Mouse (Mus musculus): ENCODE measurements around the gene Xpr1. TPM values are rescaled to one million over a fixed set of nuclear protein-coding genes. Genes with fewer than 3 reads are reported as not detected.
A peak's percentile ranks its signal among the peaks of the same experiment; 100 is the strongest.

Xpr1 gene
- total and polyA plus RNA-seq, 2 experiments from 2014 or later, result 5.0 to 35.8 TPM

GRCm38 (mm10) chr1:155239169-155239568 is 178.0 kb downstream of the Xpr1 start:
- no peak for TF ChIP-seq EP300 (IDR thresholded peaks at IDR 0.05; ENCODE audit: low read depth)
- TF ChIP-seq CTCF (IDR thresholded peaks at IDR 0.05; ENCODE audit: low read depth), result no peak
- peaks cover 56% of the 10 kb centered on the region for H3K4me1 ChIP-seq (ENCODE audit: control insufficient read depth, insufficient read depth)
- H3K9me3 ChIP-seq (replicated peaks; ENCODE audit: control insufficient read depth, low read length), result no peaks in the 10 kb centered on the region
- H3K4me3 ChIP-seq (ENCODE audit: low read depth, low read length), result no peak overlapping the region
- H3K36me3 ChIP-seq (replicated peaks; ENCODE audit: control insufficient read depth, insufficient read depth, low read length), result peaks cover 30% of the 10 kb centered on the region
- no peak overlapping the region for H3K4me2 ChIP-seq (ENCODE audit: low read depth, low read length)
- no peak overlapping the region for H3K9ac ChIP-seq (replicated peaks; ENCODE audit: low read depth, low read length)
- DNase-seq (ENCODE audit: low spot score) (no peak), ATAC-seq (ENCODE audit: insufficient read depth, low read depth) (no peak)
- 75% methylated on average over 4 of the region's 4 CpGs for WGBS
- H3K27ac ChIP-seq (ENCODE audit: low read depth), result no peak overlapping the region
- no peaks in the 10 kb centered on the region for H3K27me3 ChIP-seq (ENCODE audit: control insufficient read depth, insufficient read depth, low read length)

DNA sequence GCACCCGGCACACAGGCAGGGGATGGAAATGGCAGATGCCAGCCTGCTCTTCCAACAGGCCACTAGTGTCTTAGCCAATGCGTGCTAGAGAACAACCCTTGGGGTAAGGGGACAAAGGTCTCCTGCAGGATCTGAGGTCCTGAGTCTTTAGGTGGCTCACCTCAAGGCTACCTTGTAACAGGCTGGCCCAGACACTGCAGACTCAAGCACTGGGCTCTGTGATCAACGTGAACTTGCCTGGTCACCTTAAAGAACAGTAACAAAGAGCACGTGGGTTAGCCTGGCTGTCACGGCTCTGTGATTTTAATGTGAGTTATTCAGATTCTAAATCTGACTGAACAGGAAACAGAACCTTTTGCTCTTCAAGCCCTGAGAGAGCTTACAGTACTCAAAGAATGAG is 179.1 kb downstream of the Xpr1 start:
- DNase-seq (ENCODE audit: low spot score) (no peak), ATAC-seq (ENCODE audit: insufficient read depth, low read depth) (no peak)
- Histone ChIP-seq H3K36me3 (replicated peaks; ENCODE audit: control insufficient read depth, insufficient read depth, low read length) (peaks cover 30% of the 10 kb centered on the region), H3K4me3 (ENCODE audit: low read depth, low read length) (no peak overlapping the region), H3K9ac (replicated peaks; ENCODE audit: low read depth, low read length) (no peak overlapping the region), H3K4me2 (ENCODE audit: low read depth, low read length) (no peak overlapping the region), H3K27me3 (ENCODE audit: control insufficient read depth, insufficient read depth, low read length) (no peaks in the 10 kb centered on the region), H3K9me3 (replicated peaks; ENCODE audit: control insufficient read depth, low read length) (no peaks in the 10 kb centered on the region), H3K27ac (ENCODE audit: low read depth) (peak overlapping the region; percentile 94), H3K4me1 (ENCODE audit: control insufficient read depth, insufficient read depth) (peaks cover 66% of the 10 kb centered on the region)
- WGBS, result 90% methylated on average over 5 of the region's 5 CpGs
- TF ChIP-seq EP300 (IDR thresholded peaks at IDR 0.05; ENCODE audit: low read depth), result no peak
- TF ChIP-seq CTCF (IDR thresholded peaks at IDR 0.05; ENCODE audit: low read depth), result no peak

DNA sequence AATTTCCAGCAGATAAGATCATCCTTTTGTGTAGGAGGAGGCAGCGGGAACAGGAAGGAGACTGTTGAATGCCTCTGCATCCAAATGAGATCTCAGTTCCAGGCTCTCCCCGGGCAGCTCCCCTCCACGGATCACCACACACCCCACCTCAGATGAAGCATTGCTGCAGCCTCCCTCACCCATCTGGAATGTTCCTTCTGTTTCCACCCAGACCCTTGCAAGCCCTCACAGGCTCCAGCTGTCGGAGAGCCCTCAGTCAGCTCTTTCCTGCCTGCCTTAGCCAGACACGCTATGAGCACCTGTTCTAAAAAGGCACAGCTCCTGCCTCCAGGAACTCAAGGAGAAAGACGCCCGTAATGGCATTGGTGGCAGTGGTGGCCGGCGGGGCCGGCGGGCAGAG is 179.8 kb downstream of the Xpr1 start:
- H3K27ac ChIP-seq (ENCODE audit: low read depth), result peak overlapping the region; percentile 94
- no peak overlapping the region for H3K4me3 ChIP-seq (ENCODE audit: low read depth, low read length)
- H3K4me1 ChIP-seq (ENCODE audit: control insufficient read depth, insufficient read depth), result peaks cover 74% of the 10 kb centered on the region
- 50% methylated on average over 11 of the region's 11 CpGs for WGBS
- no peaks in the 10 kb centered on the region for H3K9me3 ChIP-seq (replicated peaks; ENCODE audit: control insufficient read depth, low read length)
- no peak for TF ChIP-seq EP300 (IDR thresholded peaks at IDR 0.05; ENCODE audit: low read depth)
- TF ChIP-seq CTCF (IDR thresholded peaks at IDR 0.05; ENCODE audit: low read depth), result no peak
- DNase-seq (ENCODE audit: low spot score), result no peak
- no peaks in the 10 kb centered on the region for H3K27me3 ChIP-seq (ENCODE audit: control insufficient read depth, insufficient read depth, low read length)
- H3K4me2 ChIP-seq (ENCODE audit: low read depth, low read length), result no peak overlapping the region
- ATAC-seq (ENCODE audit: insufficient read depth, low read depth), result no peak
- H3K36me3 ChIP-seq (replicated peaks; ENCODE audit: control insufficient read depth, insufficient read depth, low read length), result peaks cover 30% of the 10 kb centered on the region
- H3K9ac ChIP-seq (replicated peaks; ENCODE audit: low read depth, low read length), result no peak overlapping the region

GRCm38 (mm10) chr1:155236306-155237024 is 180.8 kb downstream of the Xpr1 start:
- TF ChIP-seq EP300 (IDR thresholded peaks at IDR 0.05; ENCODE audit: low read depth), result no peak
- TF ChIP-seq CTCF (IDR thresholded peaks at IDR 0.05; ENCODE audit: low read depth), result no peak
- DNase-seq (ENCODE audit: low spot score) (peak; percentile 75), ATAC-seq (ENCODE audit: insufficient read depth, low read depth) (peak; percentile 22)
- H3K9ac ChIP-seq (replicated peaks; ENCODE audit: low read depth, low read length), result peak overlapping the region; percentile 15; the same call in 1 of the 2 replicates
- H3K4me3 ChIP-seq (ENCODE audit: low read depth, low read length), result no peak overlapping the region
- no peak overlapping the region for H3K4me2 ChIP-seq (ENCODE audit: low read depth, low read length)
- peak overlapping the region; percentile 94 for H3K27ac ChIP-seq (ENCODE audit: low read depth)
- no peaks in the 10 kb centered on the region for H3K9me3 ChIP-seq (replicated peaks; ENCODE audit: control insufficient read depth, low read length)
- no peaks in the 10 kb centered on the region for H3K27me3 ChIP-seq (ENCODE audit: control insufficient read depth, insufficient read depth, low read length)
- peaks cover 26% of the 10 kb centered on the region for H3K36me3 ChIP-seq (replicated peaks; ENCODE audit: control insufficient read depth, insufficient read depth, low read length)
- WGBS, result 41% methylated on average over 13 of the region's 13 CpGs
- H3K4me1 ChIP-seq (ENCODE audit: control insufficient read depth, insufficient read depth), result peaks cover 71% of the 10 kb centered on the region

DNA sequence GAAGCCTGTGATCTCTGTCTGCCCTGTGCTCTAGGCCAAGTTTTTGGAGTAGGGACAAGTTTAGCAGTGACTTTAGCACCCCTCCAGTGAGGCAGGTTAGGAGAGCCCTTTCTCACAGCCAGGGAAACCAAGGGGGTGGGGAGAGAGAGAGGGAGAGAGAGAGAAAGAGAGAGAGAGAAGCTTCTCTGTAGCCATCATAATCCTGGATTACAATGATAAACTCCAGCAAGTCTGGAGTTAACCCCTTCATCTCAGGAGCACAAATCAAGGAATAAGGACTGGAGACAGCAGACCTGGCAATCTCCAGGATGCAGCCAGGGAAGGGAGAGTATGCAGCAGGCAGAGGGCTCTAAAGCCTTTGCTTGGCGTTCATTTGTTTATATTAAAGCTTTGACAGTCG is 181.6 kb downstream of the Xpr1 start:
- TF ChIP-seq EP300 (IDR thresholded peaks at IDR 0.05; ENCODE audit: low read depth) (no peak), CTCF (IDR thresholded peaks at IDR 0.05; ENCODE audit: low read depth) (no peak)
- no peak overlapping the region for H3K4me3 ChIP-seq (ENCODE audit: low read depth, low read length)
- H3K27me3 ChIP-seq (ENCODE audit: control insufficient read depth, insufficient read depth, low read length), result no peaks in the 10 kb centered on the region
- WGBS, result 34% methylated on average over 2 of the region's 2 CpGs
- no peaks in the 10 kb centered on the region for H3K9me3 ChIP-seq (replicated peaks; ENCODE audit: control insufficient read depth, low read length)
- H3K27ac ChIP-seq (ENCODE audit: low read depth), result peak overlapping the region; percentile 94
- peaks cover 67% of the 10 kb centered on the region for H3K4me1 ChIP-seq (ENCODE audit: control insufficient read depth, insufficient read depth)
- DNase-seq (ENCODE audit: low spot score) (no peak), ATAC-seq (ENCODE audit: insufficient read depth, low read depth) (no peak)
- no peak overlapping the region for H3K4me2 ChIP-seq (ENCODE audit: low read depth, low read length)
- 0 out of 2 replicates have a peak overlapping the region, but pooled peaks have one; percentile 15 for H3K9ac ChIP-seq (replicated peaks; ENCODE audit: low read depth, low read length)
- peaks cover 24% of the 10 kb centered on the region for H3K36me3 ChIP-seq (replicated peaks; ENCODE audit: control insufficient read depth, insufficient read depth, low read length)

Data from heart, postnatal 0 days (tissue).